Comparison of ENCODE assay signal across 8 mouse cellular contexts in genomic region chr7:16405073-16405455, GRCm38 (mm10). TPM values are rescaled to one million over a fixed set of nuclear protein-coding genes. Genes with fewer than 3 reads are reported as not detected.
A peak's percentile ranks its signal among the peaks of the same experiment; 100 is the strongest.
DNase-seq lines count a peak whose midpoint lies in the region; ATAC-seq and TF ChIP-seq lines count a peak whose summit lies in the region.

No protein-coding gene starts in this region.

- no peak for ATAC-seq in forebrain, embryonic 11.5 days (replicated peaks; ENCODE audit: low FRiP score)

- H3K4me2 ChIP-seq in forebrain, embryonic 11.5 days (ENCODE audit: low read depth, low read length, severe bottlenecking), result 0 out of 2 replicates have a peak overlapping the region, but pooled peaks have one; percentile 12

- intact Hi-C loops in heart, postnatal 14 days (cut with DNase I), result no loop called here

- H3K9ac ChIP-seq in forebrain, embryonic 11.5 days (ENCODE audit: low read length), result peak overlapping the region; percentile 29; the same call in 1 of the 2 replicates

- H3K36me3 ChIP-seq in forebrain, embryonic 11.5 days (ENCODE audit: control insufficient read depth, insufficient read depth, low read length), result no peaks in the 10 kb centered on the region
- peaks cover 49% of the 10 kb centered on the region for H3K36me3 ChIP-seq in midbrain, embryonic 10.5 days
- H3K36me3 ChIP-seq in testis, adult 2 months (ENCODE audit: control insufficient read depth, insufficient read depth, low read length), result no peaks in the 10 kb centered on the region; the same call in none of the 2 replicates

- peak overlapping the region; percentile 48; the same call in 1 of the 2 replicates for H3K27ac ChIP-seq in forebrain, embryonic 11.5 days (ENCODE audit: low read depth, low read length)
- H3K27ac ChIP-seq in midbrain, embryonic 10.5 days (replicated peaks), result peak overlapping the region; percentile 30; the same call in 1 of the 2 replicates
- peak overlapping the region; percentile 77 for H3K27ac ChIP-seq in testis, adult 2 months (ENCODE audit: control insufficient read depth, insufficient read depth, low read depth, low read length)

- H3K27me3 ChIP-seq in forebrain, embryonic 11.5 days (ENCODE audit: control insufficient read depth, insufficient read depth, low read length), result no peaks in the 10 kb centered on the region
- no peaks in the 10 kb centered on the region for H3K27me3 ChIP-seq in midbrain, embryonic 10.5 days (ENCODE audit: low read depth, poor library complexity, severe bottlenecking)
- H3K27me3 ChIP-seq in testis, adult 2 months (ENCODE audit: control insufficient read depth, insufficient read depth, low read length), result no peaks in the 10 kb centered on the region

- TF ChIP-seq CTCF in testis, adult 2 months (IDR thresholded peaks at IDR 0.05; ENCODE audit: control insufficient read depth, insufficient read depth, insufficient replicate concordance, low read depth, low read length), result no peak

- WGBS in forebrain, embryonic 11.5 days, result 88% methylated on average over 2 of the region's 2 CpGs
- 90% methylated on average over 2 of the region's 2 CpGs for WGBS in midbrain, embryonic 10.5 days

- peak; percentile 28 for DNase-seq in ovary, adult 18-20 months (ENCODE audit: low spot score)
- DNase-seq in ovary, postnatal 14 days (ENCODE audit: low spot score), result no peak
- no peak for DNase-seq in forebrain, embryonic 11.5 days (ENCODE audit: low spot score)
- DNase-seq in heart, postnatal 14 days, result peak; percentile 58 to 65
- DNase-seq in kidney, postnatal 36 days, result peak; percentile 62 to 80
- DNase-seq in midbrain, embryonic 10.5 days (ENCODE audit: low spot score), result no peak
- no peak for DNase-seq in left cerebral cortex, adult 9 months (ENCODE audit: low spot score in 2 of 2)

- peak; percentile 7; the same call in 1 of the 2 replicates for TF ChIP-seq POLR2A in testis, adult 2 months (IDR thresholded peaks at IDR 0.05; ENCODE audit: control insufficient read depth, low read depth, low read length)

- H3K4me3 ChIP-seq in forebrain, embryonic 11.5 days (ENCODE audit: low read depth, low read length), result no peak overlapping the region
- H3K4me3 ChIP-seq in midbrain, embryonic 10.5 days, result peak overlapping the region; percentile 89; the same call in 1 of the 2 replicates
- no peak overlapping the region for H3K4me3 ChIP-seq in testis, adult 2 months (ENCODE audit: control insufficient read depth, low read depth, low read length)

- H3K9me3 ChIP-seq in forebrain, embryonic 11.5 days (ENCODE audit: control insufficient read depth, low read length), result no peaks in the 10 kb centered on the region
- no peaks in the 10 kb centered on the region for H3K9me3 ChIP-seq in midbrain, embryonic 10.5 days (replicated peaks)

- H3K4me1 ChIP-seq in forebrain, embryonic 11.5 days (replicated peaks; ENCODE audit: control insufficient read depth, insufficient read depth, low read length), result peaks cover 10% of the 10 kb centered on the region
- peaks cover 38% of the 10 kb centered on the region for H3K4me1 ChIP-seq in midbrain, embryonic 10.5 days
- peaks cover 20% of the 10 kb centered on the region for H3K4me1 ChIP-seq in testis, adult 2 months (ENCODE audit: control insufficient read depth, insufficient read depth, low read length)

RNA-seq across cellular contexts. Expression of gene Zc3h4, which starts 4.4 kb away (rescaled TPM):
- 23.9 and 24.2 TPM in 2 replicates for polyA plus RNA-seq in forebrain, embryonic 11.5 days (2014; fragmentation: Nextera tagmentation; extraction: Ambion mirVana)
- 10 to 100 TPM; 29.5 to 30.1 TPM for total RNA-seq in heart, postnatal 14 days (2021)
- polyA plus RNA-seq in midbrain, embryonic 10.5 days (2016; fragmentation: Nextera tagmentation; extraction: Ambion mirVana), result 16.9 and 17.6 TPM in 2 replicates
- polyA plus RNA-seq in testis, adult 2 months (2012; rRNA removed), result 14.4 and 17.2 TPM in 2 replicates

RNA-seq across cellular contexts. Expression of gene Sae1, which starts 17.5 kb away (rescaled TPM):
- 427 and 437 TPM in 2 replicates for polyA plus RNA-seq in forebrain, embryonic 11.5 days (2014; fragmentation: Nextera tagmentation; extraction: Ambion mirVana)
- total RNA-seq in heart, postnatal 14 days (2021), result 10 to 100 TPM; 41.8 to 47.6 TPM
- polyA plus RNA-seq in midbrain, embryonic 10.5 days (2016; fragmentation: Nextera tagmentation; extraction: Ambion mirVana), result 447 and 477 TPM in 2 replicates
- polyA plus RNA-seq in testis, adult 2 months (2012; rRNA removed), result 53.7 and 61.4 TPM in 2 replicates

RNA-seq across cellular contexts. Expression of gene Tmem160, which starts 47.5 kb away (rescaled TPM):
- polyA plus RNA-seq in forebrain, embryonic 11.5 days (2014; fragmentation: Nextera tagmentation; extraction: Ambion mirVana), result 48.6 and 52.1 TPM in 2 replicates
- 10 to 100 TPM; 85.0 to 86.8 TPM for total RNA-seq in heart, postnatal 14 days (2021)
- 54.5 and 64.7 TPM in 2 replicates for polyA plus RNA-seq in midbrain, embryonic 10.5 days (2016; fragmentation: Nextera tagmentation; extraction: Ambion mirVana)
- 3.5 and 5.6 TPM in 2 replicates for polyA plus RNA-seq in testis, adult 2 months (2012; rRNA removed)

Comparison
In these comparisons a context has a peak if more than half of its experiments do, and no peak if none do; other contexts are left out.
1. DNase-seq: peak in ovary, adult 18-20 months (single experiment), heart, postnatal 14 days (2 of 2) and kidney, postnatal 36 days (2 of 2); none in ovary, postnatal 14 days (single experiment), forebrain, embryonic 11.5 days (single experiment), midbrain, embryonic 10.5 days (single experiment) and left cerebral cortex, adult 9 months (0 of 2).
2. Peak in every context shown above with its lines, with median percentiles within 50 percentile points of each other: H3K27ac ChIP-seq.